In genomic region chr11:116852891-116853511, GRCm38 (mm10) we compare ENCODE assay signal across 8 mouse cellular contexts. TPM values are rescaled to one million over a fixed set of nuclear protein-coding genes. Genes with fewer than 3 reads are reported as not detected.
DNase-seq lines count a peak whose midpoint lies in the region; ATAC-seq and TF ChIP-seq lines count a peak whose summit lies in the region.

Srsf2 (minus strand) TSS chr11:116853094.

- H3K4me2 ChIP-seq in heart, embryonic 11.5 days = peak within 1 kb of the TSS; percentile 78
- H3K4me2 ChIP-seq in kidney, postnatal 0 days (ENCODE audit: low read length) = peak within 1 kb of the TSS; percentile 60
- peak within 1 kb of the TSS; percentile 88 for H3K4me2 ChIP-seq in liver, embryonic 11.5 days
- peak within 1 kb of the TSS; percentile 80 for H3K4me2 ChIP-seq in stomach, embryonic 14.5 days (replicated peaks; ENCODE audit: low read depth, low read length)

- DNase-seq in B cell, adult 2 months = peak; percentile 97 to 98
- peak; percentile 96 for DNase-seq in brain, adult 2 months (ENCODE audit: low read depth, low spot score)
- DNase-seq in kidney, postnatal 0 days (ENCODE audit: low spot score) = peak; percentile 97
- DNase-seq in liver, embryonic 11.5 days (ENCODE audit: low spot score) = peak; percentile 98
- DNase-seq in naive thymus-derived CD4-positive, alpha-beta T cell, adult 2 months (ENCODE audit: low read depth) = peak; percentile 98

- peak within 1 kb of the TSS; percentile 100 for H3K27ac ChIP-seq in heart, embryonic 11.5 days (ENCODE audit: low read depth, low read length)
- H3K27ac ChIP-seq in kidney, postnatal 0 days = peak within 1 kb of the TSS; percentile 97
- H3K27ac ChIP-seq in liver, embryonic 11.5 days (ENCODE audit: low read depth, low read length) = peak within 1 kb of the TSS; percentile 100
- peak within 1 kb of the TSS; percentile 98 for H3K27ac ChIP-seq in stomach, embryonic 14.5 days (ENCODE audit: low read length)

- peaks cover 5% of the 10 kb centered on the region for H3K36me3 ChIP-seq in heart, embryonic 11.5 days (ENCODE audit: control insufficient read depth, insufficient read depth, low read length)
- H3K36me3 ChIP-seq in kidney, postnatal 0 days (ENCODE audit: insufficient read depth, low read length) = 0 out of 2 replicates have a peak, but pooled peaks cover 6% of the 10 kb centered on the region
- H3K36me3 ChIP-seq in liver, embryonic 11.5 days (ENCODE audit: control insufficient read depth, insufficient read depth, low read length) = peaks cover 18% of the 10 kb centered on the region
- H3K36me3 ChIP-seq in stomach, embryonic 14.5 days (ENCODE audit: control insufficient read depth, insufficient read depth, low read length) = peaks cover 25% of the 10 kb centered on the region

- H3K4me3 ChIP-seq in heart, embryonic 11.5 days (ENCODE audit: low read depth, low read length) = peak within 1 kb of the TSS; percentile 90
- peak within 1 kb of the TSS; percentile 93 for H3K4me3 ChIP-seq in kidney, postnatal 0 days (replicated peaks; ENCODE audit: low read depth, low read length)
- H3K4me3 ChIP-seq in liver, embryonic 11.5 days (ENCODE audit: low read depth, low read length) = peak within 1 kb of the TSS; percentile 100
- peak within 1 kb of the TSS; percentile 97 for H3K4me3 ChIP-seq in stomach, embryonic 14.5 days (ENCODE audit: low read depth, low read length)

- WGBS in heart, embryonic 11.5 days (ENCODE audit: insufficient replicate concordance) = under 1% methylated on average over 74 of the region's 74 CpGs
- under 1% methylated on average over 65 of the region's 74 CpGs for WGBS in kidney, postnatal 0 days
- WGBS in liver, embryonic 11.5 days = under 1% methylated on average over 74 of the region's 74 CpGs
- WGBS in stomach, embryonic 14.5 days = under 1% methylated on average over 72 of the region's 74 CpGs

- ATAC-seq in erythroblast, adult 5-6 weeks (replicated peaks; ENCODE audit: low FRiP score, poor library complexity, severe bottlenecking) = peak; percentile 75
- peak; percentile 88 for ATAC-seq in heart, embryonic 11.5 days (replicated peaks; ENCODE audit: insufficient number of reproducible peaks, low FRiP score, low TSS enrichment)
- peak; percentile 83 for ATAC-seq in kidney, postnatal 0 days (replicated peaks; ENCODE audit: low FRiP score, low read depth)
- ATAC-seq in liver, embryonic 11.5 days (replicated peaks; ENCODE audit: low FRiP score) = peak; percentile 86
- ATAC-seq in stomach, embryonic 14.5 days (ENCODE audit: insufficient number of reproducible peaks, insufficient read depth, low FRiP score, low read depth) = peak; percentile 89

- H3K4me1 ChIP-seq in heart, embryonic 11.5 days (ENCODE audit: control insufficient read depth, insufficient read depth, low read length) = peaks cover 22% of the 10 kb centered on the region
- H3K4me1 ChIP-seq in kidney, postnatal 0 days (replicated peaks; ENCODE audit: insufficient read depth, low read length) = 0 out of 2 replicates have a peak, but pooled peaks cover 3% of the 10 kb centered on the region
- peaks cover 17% of the 10 kb centered on the region for H3K4me1 ChIP-seq in liver, embryonic 11.5 days (replicated peaks; ENCODE audit: control insufficient read depth, insufficient read depth, low read length)
- H3K4me1 ChIP-seq in stomach, embryonic 14.5 days (ENCODE audit: control insufficient read depth, insufficient read depth, low read length) = peaks cover 17% of the 10 kb centered on the region

- no peak for TF ChIP-seq CTCF in kidney, postnatal 0 days (IDR thresholded peaks at IDR 0.05; ENCODE audit: low read depth)

- peak within 1 kb of the TSS; percentile 98 for H3K9ac ChIP-seq in heart, embryonic 11.5 days (ENCODE audit: low read depth, low read length)
- H3K9ac ChIP-seq in kidney, postnatal 0 days (ENCODE audit: low read depth, low read length) = peak within 1 kb of the TSS; percentile 95
- H3K9ac ChIP-seq in liver, embryonic 11.5 days (ENCODE audit: low read depth, low read length) = peak within 1 kb of the TSS; percentile 100
- H3K9ac ChIP-seq in stomach, embryonic 14.5 days (replicated peaks; ENCODE audit: low read depth, low read length) = peak within 1 kb of the TSS; percentile 99

- no peaks in the 10 kb centered on the region for H3K27me3 ChIP-seq in heart, embryonic 11.5 days (ENCODE audit: control insufficient read depth, insufficient read depth, low read length)
- H3K27me3 ChIP-seq in kidney, postnatal 0 days (ENCODE audit: insufficient read depth, low read length) = no peaks in the 10 kb centered on the region
- no peaks in the 10 kb centered on the region for H3K27me3 ChIP-seq in liver, embryonic 11.5 days (replicated peaks; ENCODE audit: control insufficient read depth, insufficient read depth, low read length)
- H3K27me3 ChIP-seq in stomach, embryonic 14.5 days (ENCODE audit: control insufficient read depth, insufficient read depth, low read length) = no peaks in the 10 kb centered on the region

- H3K9me3 ChIP-seq in heart, embryonic 11.5 days (replicated peaks; ENCODE audit: control insufficient read depth, low read length) = no peaks in the 10 kb centered on the region
- H3K9me3 ChIP-seq in kidney, postnatal 0 days (replicated peaks; ENCODE audit: low read length) = no peaks in the 10 kb centered on the region
- H3K9me3 ChIP-seq in liver, embryonic 11.5 days (ENCODE audit: control insufficient read depth, low read length) = no peaks in the 10 kb centered on the region
- H3K9me3 ChIP-seq in stomach, embryonic 14.5 days (ENCODE audit: control insufficient read depth, low read depth, low read length) = no peaks in the 10 kb centered on the region

RNA-seq across cellular contexts. Expression of gene Srsf2, which starts in this region (rescaled TPM):
- 308 and 417 TPM in 2 replicates for total RNA-seq in erythroblast, adult 5-6 weeks (2015; ENCODE audit: low replicate concordance)
- 97.0 and 120 TPM in 2 replicates for total RNA-seq in erythroblast, adult 5-6 weeks (2017; ENCODE audit: low replicate concordance)
- polyA plus RNA-seq in heart, embryonic 11.5 days (2014; fragmentation: Nextera tagmentation; extraction: Ambion mirVana) = 577 and 621 TPM in 2 replicates
- polyA plus RNA-seq in kidney, postnatal 0 days (2015; fragmentation: Nextera tagmentation; extraction: Ambion mirVana) = 664 and 665 TPM in 2 replicates
- polyA plus RNA-seq in liver, embryonic 11.5 days (2014; fragmentation: Nextera tagmentation; extraction: Ambion mirVana) = 931 and 939 TPM in 2 replicates
- 821 and 918 TPM in 2 replicates for polyA plus RNA-seq in stomach, embryonic 14.5 days (2014; fragmentation: Nextera tagmentation; extraction: Ambion mirVana)

Comparison
In these comparisons a context has a peak if more than half of its experiments do, and no peak if none do; other contexts are left out.
1. Peak in every context shown above with its lines: DNase-seq, ATAC-seq, H3K4me3 ChIP-seq and H3K27ac ChIP-seq.